Mouse (Mus musculus) cerebellum, adult 9-11 months (tissue): ENCODE measurements around the gene Tgfb1.

Experiments
- DNase-seq: peaks from one replicate; pipeline ENCODE4 v3.0.0; 2022

The Tgfb1 gene

DNA sequence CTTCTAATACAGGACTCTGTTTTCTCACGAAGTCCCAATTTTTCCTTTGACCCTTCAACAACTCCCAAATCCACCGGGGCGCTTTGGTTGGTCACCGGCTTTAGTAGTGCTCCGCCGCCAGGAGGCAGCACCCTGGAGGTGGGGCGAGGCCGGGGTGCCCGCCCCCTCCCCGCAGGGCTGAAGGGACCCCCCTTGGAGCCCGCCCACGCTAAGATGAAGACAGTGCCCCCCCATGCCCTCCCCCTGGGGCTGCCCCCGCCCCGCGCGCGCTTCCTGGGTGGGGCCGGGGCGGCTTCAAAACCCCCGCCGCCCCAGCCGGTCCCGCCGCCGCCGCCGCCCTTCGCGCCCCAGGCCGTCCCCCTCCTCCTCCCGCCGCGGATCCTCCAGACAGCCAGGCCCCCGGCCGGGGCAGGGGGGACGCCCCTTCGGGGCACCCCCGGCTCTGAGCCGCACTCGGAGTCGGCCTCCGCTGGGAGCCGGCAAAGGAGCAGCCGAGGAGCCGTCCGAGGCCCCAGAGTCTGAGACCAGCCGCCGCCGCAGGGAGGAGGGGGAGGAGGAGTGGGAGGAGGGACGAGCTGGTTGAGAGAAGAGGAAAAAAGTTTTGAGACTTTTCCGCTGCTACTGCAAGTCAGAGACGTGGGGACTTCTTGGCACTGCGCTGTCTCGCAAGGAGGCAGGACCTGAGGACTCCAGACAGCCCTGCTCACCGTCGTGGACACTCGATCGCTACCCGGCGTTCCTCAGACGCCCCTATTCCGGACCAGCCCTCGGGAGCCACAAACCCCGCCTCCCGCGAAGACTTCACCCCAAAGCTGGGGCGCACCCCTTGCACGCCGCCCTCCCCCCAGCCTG is at the start of gene Tgfb1:
Tgfb1 (plus strand) TSS at position 323 of the 852 bp plus-strand sequence.
- no peak for DNase-seq

DNA sequence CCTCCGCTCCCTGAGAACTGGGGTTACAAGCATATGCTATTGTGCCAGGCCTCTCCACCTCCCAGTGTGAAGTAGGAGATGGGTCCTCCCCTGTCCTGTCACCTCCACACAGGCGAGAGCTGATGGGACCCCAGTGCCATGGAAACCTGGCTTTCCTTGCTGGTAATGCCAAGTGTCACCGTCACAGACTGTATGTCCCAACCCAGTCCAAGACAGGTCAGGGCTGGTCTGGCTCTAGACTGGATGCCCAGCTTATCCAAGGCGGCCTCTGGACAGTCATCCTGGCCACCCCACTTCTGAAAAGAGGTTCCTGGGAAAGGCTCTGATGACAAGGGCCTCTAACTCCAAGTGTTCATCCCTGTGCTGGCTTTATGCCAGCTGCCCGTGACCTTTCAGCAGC is 49.7 kb upstream of the Tgfb1 start:
- no peak for DNase-seq

DNA sequence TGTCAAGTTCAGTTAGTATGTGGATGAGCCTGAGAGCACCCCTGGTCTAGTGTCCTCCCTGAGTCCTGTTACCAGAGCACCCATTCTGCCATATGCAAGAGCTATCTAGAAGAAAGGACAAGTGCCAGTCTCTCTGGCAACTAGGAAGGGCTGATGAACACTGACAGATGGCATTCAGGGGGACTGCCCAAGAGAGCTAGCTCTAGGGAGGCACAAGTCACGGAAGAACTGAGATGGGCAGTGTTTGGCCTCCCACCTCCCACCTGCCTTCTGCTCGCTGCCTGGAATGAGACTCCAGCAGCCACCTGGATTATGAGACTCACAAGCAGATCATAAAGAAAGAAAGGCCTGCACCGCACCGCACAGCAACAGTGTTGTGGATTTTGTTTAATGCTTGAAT is 47.0 kb upstream of the Tgfb1 start:
- peak; percentile 78 for DNase-seq

DNA sequence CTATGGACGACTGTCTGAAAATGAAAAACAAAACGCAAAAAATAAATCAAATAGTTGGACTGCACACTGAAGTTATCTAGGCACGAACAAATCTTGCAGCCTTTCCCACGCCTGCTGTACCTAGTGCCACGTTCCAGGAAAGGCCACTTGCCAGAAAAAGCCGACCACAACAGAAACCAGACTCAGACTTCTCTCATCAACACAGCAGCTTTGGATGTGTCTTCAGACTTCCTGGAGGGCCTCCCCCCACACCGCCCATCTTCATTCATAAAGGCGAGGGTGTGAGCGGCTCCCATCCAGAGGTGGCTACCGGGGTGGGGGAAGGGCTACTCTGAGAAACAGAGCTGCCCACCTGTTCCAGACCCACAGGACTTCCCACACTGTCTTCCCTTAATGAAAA is 42.7 kb upstream of the Tgfb1 start:
- DNase-seq = no peak

DNA sequence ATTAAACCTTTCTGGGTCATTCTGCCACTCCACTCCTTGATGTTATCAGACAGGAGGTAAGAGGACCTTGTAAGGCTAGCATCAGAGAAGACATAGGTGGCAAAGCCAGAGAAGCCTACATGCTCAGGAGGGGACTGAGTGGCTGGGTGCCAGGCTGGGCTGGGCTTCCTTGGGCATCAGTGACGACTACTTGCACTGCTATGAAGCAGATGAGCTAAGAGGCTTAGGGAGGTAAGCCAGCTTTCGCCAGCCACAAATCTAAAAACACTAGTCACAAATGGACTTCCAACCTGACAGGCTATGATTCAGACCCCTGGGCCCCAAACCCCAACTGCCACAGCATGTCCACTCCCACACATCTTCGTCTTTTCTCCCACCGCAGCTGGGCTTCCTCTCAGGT is 42.2 kb upstream of the Tgfb1 start:
- no peak for DNase-seq

DNA sequence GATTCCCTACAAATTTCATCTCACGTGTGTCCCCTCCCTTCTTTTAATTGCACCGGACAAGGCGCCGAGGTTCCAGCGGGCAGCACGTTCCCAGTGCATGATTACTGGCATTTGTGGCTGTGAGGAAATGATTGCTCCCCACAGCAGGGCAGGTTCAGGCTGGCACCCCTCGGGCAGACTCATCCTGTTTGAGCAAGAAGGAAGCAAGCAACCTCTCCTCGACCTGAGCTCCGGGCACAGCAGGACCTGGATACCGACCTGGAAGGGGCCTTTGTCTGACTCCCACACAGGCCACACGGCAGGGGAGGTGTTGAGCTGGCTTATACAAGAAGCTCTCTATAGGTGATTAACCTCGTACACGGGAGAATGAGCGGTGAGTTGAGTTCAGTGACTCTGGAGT is 41.7 kb upstream of the Tgfb1 start:
- no peak for DNase-seq

DNA sequence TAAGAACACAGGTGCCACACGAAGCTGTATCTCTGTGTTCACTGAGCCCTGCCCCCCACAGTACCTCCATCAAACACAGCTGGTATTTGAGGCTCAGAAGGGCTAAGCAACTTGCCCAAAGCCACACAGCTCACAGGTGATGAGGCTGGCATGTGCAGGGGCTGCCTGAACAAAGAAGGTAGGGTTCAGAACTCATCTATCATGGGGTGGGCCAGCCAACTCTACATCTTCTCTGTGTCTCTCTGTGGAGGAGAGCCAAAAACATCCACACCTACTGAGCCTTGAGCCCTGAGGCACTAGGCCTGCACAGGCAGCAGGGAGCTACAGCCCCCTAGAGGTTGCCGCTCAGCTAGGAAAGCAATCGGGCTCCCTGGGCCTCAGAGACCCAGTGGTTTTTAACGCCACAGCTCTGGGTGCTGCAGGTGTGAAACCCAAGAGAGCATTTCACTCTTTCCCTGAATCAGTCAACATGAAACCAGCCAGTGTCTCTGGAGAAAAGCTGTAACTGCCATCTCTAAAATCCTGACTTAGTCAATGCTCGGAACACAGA is 39.2 kb upstream of the Tgfb1 start:
- no peak for DNase-seq

DNA sequence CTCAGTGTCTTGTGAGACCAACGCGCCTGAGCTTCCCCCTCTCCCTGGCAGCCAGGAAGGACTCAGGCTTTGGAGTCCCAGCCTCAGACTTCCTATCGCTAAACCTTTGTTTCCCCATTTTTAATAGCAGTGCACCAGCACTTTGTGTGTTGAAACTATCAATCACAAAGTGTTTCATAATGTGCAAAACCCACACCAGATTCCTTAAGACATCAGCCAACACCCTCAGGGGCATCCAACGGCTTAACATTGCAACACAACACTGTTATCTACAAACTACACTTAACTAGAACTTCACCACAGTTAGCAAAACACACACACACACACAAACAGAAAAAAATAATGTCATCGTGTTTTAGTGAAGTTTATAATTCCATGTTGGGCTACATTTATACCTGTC is 37.0 kb upstream of the Tgfb1 start:
- no peak for DNase-seq

DNA sequence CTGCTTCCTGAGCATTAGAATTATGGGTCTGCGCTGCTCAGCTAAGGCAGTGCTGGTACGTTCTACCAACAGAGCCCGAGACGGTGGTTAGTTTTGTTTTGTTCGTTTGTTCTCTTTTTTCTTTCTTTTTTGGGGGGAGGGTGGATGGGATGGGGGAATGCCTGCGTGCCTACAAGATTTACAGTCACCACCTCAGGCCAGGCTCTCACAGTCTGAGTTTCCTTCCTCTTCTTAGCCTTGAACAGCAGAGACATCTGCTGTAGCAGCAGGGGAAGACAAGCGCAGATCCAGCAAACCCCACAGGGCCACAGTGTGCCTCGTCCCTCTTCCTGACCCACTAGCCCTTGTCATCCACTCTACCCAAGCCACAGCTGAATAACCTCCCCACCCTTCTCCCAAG is 35.5 kb upstream of the Tgfb1 start:
- no peak for DNase-seq

DNA sequence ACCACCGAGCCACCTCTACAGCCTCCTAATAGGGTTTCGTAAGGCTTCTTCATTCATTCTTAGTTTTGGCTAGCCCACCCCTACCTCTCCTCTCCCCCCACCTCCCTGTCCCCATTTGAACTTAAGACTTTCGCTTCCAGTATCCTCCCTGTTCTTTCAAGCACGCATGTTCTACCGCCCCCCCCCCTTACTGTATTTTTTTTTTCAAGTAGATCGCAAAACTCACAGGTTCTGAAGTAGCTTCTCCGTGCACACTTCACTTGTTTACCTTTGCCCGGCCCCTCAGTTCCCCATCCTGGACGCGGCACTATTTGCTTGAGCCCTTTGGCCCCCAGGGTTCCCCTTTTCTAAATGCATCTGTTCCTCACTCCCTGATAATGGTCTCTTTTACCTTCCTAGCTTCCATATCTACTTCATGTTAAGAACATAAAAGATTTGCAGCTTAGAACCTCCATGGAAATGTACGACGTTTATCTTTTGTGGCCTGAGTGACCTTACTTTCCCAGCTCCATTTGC is 34.5 kb upstream of the Tgfb1 start:
- no peak for DNase-seq

DNA sequence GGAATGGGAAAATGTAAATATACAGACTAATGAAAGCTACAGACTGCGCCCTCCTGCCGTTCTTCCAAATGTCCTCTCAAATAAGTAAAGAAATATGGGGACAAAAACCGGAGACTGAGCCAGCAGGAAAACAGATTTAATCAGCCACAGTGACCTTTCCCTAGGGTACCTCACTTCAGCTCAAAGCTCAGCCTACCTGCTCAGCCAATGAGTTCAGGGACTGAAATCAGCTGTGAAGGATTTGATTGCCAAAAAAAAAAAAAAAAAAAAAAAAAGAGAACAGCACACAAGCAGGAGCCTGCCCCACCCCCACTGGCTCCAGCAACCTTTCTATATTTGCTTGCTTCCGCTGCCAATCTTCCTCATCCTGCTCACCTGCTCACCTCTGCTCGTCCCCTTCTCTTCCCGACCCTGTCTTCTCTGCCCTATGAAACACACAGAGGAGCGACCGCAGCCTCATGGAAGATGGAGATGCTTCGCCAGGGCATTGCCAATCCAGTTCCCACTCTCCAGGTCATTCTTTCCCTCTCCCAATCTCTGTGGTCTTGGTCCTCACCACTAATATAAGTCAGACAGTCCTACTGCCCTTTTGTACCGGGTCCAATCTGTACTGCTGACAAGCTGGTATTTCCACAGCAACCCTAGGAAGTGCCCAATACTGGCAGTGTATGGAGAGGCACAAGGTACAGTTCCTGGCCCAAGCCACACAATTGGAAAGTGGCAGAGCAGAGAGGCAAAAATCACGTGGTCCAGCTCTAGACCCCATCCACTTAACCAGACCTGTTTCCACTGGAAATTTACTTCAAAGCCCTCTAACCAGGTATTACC is 31.0 kb upstream of the Tgfb1 start:
- peak; percentile 73 for DNase-seq

DNA sequence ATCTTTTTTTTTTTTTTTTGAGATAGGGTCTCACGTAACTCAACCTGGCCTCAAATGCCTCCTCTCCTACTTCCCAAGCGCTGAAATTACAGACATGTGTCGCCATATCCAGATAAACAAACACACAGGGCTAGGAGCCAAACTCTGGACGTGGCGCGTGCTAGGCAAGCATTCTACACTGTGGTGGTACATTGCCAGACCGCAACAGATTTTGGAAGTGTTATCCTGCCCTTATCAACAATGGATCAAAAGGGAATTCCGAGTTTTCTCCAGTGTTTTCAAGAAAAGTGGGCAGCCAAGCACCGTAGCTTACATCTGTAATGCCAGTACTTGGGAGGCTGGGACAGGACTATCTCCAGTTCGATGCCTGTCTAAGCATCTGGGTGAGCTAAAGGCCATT is 29.0 kb upstream of the Tgfb1 start:
- peak; percentile 56 for DNase-seq

DNA sequence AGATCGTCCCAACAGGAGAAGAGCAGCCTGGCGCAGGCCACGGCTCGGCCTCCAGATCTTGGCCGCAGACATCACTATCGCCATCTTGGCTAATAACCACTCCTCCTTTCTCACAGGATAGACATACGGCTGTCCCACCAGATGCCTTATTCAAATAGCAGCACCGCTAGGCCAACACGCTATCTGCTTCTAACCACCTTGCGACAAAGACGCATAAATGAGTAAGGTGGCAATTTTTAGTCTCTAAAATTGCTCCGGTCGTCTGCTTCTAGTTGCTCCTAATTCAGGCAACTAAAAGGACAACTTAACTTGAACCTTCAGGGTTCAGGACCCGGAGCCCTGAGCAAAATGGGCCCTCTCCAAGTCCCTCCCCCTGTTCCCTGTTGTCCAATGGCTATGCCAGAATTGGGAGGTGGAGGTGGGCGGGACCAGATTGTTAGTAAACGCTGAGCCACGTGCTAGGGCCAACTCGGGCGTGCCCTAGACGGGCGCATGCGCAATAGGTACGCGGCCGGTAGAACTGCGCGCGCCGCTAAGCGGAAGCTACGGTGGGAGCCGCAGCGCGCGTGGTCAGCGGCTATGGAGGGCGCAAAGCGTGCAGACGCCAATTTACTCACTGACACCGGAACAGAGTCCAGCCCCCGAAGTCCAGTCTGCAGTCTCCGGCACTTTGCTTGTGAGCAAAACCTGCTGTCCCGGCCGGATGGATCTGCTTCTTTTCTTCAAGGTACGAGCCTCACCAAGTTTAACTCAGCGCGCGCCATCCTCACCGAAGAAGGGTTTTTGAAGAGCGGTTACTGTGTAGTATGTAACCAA is 27.9 kb upstream of the Tgfb1 start, which contains the start of the genes Bckdha and Exosc5:
Bckdha (minus strand) TSS at position 325 of the 816 bp plus-strand sequence.
Exosc5 (plus strand) TSS at position 508 of the 816 bp plus-strand sequence.
- DNase-seq = peak; percentile 100

DNA sequence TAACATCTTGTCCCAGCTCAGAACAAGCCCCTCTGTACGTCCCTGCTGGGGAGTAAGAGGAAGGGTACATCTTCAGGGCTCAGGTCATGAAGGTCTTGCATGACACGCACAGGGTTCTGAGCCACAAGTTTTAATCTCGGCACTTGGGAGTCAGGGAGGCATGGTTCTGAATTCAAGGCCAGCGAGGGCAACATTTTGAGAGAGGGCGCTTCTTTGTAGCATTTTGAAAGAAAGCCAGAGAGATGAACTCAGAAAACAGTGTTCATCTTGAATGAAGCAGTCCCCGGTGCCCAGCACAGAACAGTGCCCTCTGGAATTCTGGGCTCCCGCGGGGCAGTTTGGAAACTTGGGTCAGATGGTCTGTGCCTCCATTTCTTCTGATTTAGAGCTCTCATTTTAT is 20.4 kb upstream of the Tgfb1 start:
- no peak for DNase-seq

DNA sequence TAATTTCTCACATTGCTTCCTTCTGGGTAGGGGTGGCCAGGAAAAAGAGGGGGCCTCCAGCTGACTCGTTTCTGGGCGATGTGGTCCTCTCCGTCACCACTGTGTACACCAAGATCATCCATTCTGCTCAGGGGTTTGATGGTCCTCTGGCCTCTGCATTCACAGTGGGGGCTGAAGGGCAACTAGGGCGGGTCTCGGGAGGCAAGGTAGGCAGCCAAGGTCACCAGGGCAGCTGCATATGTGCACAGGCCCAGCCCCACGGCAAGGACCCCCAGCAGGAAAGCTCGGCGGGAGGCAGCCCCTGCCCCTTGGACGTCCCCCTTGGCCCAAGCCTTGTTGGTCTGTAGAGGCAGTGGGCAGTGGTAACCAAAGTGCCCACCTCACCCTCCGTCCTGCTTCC is 17.6 kb upstream of the Tgfb1 start:
- DNase-seq = no peak

DNA sequence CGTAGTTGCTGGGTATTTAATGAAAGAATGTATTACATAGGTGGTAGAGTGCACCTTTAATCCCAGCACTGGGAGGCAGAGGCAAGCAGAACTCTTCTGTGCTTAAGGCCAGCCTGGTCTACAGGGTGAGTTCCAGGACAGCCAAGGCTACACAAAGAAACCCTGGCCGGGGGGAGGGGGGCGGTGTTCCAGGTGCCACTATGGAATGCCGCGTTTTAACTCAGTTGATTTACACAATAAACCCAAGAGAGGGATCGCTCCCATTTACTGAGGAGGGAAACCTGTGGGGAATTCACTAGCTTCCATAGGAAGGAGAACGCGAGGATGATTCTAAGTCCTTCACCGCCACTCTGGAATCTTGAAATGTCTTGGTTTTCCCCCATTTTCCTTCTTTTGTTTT is 17.2 kb upstream of the Tgfb1 start:
- DNase-seq = no peak

DNA sequence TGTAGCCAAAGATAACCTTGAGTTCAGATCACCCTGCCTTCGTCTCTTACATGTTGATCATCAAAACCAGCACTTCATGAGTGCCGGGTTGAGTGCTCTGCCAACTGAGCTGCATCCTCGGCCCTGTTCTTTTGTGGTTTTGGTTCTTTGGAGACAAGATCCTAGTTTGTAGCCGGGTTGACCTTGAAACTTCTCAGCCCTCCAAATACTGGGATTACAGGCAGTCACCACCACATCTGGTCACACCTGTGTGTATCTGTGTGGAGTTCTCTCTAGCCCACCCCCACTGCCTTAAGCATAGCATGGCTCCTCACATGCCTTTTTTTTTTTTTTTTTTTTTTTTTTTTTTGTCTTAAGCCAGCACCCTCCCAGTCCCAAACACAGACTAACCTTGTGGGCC is 16.7 kb upstream of the Tgfb1 start:
- DNase-seq = no peak

DNA sequence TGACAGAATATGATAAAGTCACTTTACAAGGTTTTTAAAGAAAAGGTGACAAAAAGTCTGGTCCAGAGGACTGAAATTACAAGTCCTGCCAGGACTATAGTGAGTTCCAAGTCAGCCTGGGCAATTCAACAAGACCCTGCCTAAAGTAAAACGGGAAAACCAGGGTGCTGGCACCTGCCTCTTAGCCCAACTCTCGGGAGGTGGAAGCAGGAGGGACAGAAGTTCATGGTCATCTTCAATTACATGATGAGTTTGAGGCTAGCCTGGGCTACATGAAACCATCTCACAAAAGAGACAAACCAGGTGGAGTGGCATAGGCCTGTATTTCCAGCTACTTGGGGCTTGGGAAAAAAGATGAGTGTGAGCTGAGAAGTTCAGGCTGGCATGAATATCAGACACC is 15.1 kb upstream of the Tgfb1 start:
- no peak for DNase-seq

DNA sequence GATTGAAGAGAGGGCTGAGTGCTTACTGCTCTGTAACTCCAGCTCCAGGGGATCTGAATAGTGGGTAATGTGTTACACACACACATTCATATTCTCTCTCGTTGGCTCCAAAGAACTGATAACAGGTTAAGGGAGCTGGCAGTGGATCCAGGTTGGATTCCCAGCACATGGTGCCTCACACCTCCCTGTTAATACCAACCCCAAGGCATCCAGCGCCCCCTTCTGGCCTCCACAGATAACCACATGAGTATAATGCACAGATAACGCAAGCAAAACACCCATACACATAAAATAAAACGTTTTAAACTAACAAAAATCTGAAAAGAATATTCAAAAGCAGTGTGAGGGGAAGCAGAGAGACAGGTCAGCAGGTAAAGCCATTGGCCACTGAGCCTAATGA is 14.4 kb upstream of the Tgfb1 start:
- no peak for DNase-seq

DNA sequence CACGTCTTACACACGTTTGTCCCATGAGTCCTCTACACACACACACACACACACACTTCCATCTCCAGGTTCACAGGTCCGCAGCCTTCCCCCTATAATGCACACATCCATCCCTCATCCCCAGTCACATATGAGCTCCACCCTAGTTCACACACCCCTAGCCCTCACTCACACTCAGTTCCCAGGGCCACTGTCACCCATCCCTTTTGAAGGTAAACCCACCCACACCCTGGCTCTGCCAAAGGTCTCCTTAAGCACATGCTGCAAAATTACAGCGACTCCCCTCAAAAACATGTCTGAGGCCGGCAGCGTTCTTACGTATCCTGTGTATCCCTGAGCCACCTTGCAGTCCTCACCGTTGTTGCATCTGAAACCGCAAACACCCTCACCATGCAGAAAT is 12.5 kb upstream of the Tgfb1 start:
- no peak for DNase-seq

DNA sequence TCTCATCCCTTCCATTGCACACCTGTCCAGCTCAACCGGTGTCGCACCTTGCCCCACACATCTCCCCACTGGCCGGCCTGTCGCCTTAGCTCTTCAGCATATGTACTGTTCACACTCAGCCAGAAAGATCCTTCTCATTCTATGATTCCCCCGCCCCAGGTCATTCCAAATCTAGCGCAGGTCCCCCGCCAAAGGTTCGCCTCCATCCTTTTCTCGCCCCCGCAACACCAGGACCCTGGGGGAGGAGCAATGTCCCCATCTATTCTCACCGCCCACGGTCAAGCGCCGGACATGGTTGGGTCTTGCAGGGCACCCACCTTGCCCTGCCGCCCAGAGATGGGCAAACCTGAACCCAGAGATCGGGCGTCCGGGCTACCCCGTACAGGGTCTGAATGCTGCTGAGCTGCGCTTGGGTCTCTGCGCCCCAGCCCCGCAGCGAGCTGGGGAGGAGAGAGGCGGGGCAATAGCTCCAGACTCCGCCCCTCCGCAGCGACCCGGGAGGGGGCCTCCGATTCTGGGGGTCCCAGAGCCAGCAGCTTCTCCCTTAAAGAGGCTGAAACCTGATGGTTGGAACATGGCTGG is 12.0 kb upstream of the Tgfb1 start, which contains the start of gene Tmem91:
Tmem91 (minus strand) TSS at position 448 of the 582 bp plus-strand sequence.
- DNase-seq = no peak

DNA sequence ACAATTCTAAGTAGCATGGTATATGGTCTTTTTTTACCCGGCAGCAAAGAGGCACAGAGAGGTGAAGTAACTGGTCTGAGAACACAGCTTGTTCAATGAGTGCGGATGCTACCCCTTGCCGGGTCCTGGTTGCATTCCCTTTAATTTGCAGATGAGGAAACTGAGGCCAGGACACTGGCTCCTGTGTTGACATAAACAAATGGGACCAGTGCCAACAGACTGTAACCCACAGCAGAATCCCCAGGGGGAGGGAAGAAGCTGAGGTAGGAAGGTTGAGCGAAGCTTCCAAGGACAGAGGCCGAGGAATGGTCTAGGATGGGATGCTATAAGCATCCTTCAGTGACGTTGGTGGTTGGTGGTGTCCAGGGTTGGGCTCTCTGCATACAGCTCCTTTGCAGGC is 11.4 kb upstream of the Tgfb1 start:
- DNase-seq = peak; percentile 58
